Mouse (Mus musculus): ENCODE measurements around the gene Tecpr2.

Tecpr2 gene

DNA sequence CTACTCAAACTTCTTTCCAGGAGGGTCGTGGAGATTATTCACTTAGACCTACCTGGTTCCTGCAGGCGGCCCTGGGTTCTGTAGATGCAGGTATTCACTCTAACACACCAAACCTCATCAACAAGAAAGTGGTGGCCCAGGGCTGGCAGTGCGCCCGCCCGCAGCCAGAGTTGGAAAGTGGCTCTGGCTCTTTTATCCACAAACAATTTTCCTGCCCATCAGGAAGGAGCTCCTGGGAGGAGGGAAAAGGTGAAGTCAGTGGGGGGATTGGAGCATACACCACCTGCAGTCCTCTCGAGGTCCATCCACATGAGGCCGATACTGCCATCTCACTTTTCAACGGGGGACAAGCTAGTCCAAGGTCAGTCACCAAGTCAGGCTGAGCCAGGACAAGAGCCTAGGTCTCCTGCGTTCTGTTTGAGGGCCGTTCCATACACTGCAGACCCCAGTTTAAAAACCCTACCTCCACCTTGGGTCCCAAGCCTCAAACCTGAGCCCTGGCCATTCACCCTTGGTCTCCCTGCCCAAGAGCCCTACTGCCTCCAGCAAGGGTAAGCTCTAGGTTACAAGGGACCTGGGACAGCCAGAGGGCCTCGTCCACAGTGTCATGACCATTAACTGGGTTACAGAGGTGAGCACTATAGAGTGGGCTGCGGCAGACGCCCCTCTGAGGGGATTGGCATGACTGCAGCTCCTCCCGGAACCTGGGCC, 89.0 kb downstream of the Tecpr2 start:
- DNase-seq (ENCODE audit: low read depth): no peak

DNA sequence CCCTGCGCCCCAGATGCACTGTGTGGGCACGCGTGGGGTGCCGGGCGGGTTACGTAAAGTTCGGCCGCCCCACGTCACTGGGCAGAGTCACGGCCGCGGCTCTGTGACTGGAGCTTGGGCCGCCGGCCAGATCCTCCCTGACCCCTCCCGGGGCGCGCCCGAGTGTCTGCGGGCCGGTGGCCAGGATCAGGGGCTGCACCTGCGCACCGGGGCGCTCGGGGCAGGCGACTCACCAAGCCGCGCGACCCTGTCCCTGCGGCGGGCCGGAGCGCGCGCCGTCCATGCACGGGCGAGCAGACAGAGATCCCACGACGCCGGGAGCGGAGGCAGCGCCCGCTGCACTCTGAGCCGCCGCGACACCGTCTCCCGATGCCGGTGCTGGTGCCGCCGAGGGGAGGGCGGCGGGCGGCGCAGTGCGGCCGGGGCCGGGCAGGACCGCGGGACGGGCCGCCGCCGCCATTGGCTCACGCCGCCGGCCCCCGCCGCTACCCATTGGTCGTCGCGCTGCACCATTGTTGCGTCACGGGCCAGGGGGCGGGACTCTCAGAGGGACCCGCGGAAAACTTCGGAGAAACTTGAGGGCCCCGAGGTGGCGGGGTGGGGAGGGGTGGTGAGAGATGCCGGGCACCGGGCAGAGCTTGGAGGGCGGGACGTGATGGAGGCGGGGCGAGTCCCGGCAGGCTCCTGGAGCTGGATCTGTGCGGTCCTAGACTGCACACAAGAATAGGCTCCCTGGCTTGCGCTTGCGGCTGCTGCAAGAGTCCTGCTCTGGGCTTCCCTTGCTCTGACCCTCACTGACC, 89.7 kb downstream of the Tecpr2 start, which contains the start of gene Ankrd9:
Ankrd9 (minus strand) TSS at position 434 of the 800 bp plus-strand sequence.
- DNase-seq (ENCODE audit: low read depth): peak; percentile 97

DNA sequence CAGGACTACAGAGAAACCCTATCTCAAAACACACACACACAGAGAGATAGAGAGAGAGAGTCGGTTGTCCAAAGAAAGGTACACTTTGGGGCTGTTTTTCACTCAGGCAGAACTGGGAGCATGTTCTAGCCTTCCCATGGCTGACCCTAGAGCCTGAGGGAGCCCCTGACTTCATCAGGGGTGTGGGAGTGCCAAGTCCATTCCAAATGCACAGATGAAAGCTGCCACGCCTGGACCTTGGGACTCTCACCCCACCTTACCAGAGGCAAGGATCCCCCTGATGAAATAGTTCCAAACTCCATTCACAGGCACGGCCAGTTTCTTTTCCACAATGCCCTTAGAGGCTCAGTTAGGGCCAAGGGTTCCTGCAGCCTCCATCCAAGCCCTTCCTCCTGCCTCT, 90.7 kb downstream of the Tecpr2 start:
- DNase-seq (ENCODE audit: low read depth): no peak

DNA sequence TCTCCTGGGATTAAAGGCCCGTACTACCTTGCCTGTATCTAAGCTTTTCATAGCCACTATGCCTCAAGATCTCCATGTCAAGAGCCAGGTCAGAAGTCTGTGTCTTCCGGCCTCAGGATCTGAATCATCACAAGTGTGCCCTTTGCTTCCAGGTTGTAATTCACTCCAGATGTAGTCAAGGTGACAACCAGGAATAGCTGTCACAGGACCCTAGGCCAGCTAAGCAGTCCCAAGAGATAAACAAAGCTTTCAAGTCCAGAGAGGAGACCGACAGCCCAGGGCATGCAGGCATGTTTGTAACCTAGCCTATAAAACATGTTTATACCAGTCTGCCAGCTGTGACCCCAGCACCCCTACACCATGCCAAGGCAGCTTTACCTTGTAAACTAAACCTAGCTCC, 92.7 kb downstream of the Tecpr2 start:
- no peak for DNase-seq (ENCODE audit: low read depth)

DNA sequence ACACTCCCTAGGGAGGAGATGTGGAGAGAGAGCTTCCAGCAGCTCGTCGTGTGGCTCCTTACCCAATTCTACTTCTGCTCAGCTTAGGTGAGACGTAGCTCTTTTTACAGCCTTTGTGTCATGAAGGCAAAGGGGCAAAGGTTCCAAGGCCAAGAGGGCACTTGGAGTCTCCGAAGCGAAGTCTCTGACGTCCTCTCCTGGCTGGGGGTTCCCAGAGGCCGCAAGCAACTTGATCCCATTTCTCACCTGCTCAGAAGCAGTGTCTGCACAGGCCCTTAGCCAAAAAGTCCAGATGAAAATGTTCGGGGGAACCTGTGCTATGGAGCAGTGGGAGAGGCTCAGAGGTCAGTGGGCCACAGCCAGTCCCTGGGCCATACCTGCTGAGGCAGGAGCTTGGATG, 94.0 kb downstream of the Tecpr2 start:
- no peak for DNase-seq (ENCODE audit: low read depth)

DNA sequence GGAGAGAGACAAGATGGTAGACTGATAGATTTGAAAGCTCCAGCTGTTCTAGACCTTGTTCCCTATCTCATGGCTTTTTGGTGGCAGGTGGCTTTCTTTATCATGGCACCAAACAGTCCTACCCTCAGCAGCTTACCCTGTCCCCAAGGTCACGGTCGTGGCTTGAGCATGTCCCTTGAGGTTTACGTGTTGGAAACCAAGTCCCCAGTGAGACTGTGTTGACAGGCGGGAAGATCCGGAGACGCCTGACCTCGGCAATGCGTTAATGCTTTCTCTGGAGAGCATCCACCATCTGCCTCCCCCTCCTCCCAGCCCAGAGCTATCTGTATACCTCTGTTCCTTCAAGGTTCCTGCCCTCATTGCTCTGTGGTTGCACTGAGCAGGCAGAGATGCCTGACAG, 94.7 kb downstream of the Tecpr2 start:
- DNase-seq (ENCODE audit: low read depth): no peak

DNA sequence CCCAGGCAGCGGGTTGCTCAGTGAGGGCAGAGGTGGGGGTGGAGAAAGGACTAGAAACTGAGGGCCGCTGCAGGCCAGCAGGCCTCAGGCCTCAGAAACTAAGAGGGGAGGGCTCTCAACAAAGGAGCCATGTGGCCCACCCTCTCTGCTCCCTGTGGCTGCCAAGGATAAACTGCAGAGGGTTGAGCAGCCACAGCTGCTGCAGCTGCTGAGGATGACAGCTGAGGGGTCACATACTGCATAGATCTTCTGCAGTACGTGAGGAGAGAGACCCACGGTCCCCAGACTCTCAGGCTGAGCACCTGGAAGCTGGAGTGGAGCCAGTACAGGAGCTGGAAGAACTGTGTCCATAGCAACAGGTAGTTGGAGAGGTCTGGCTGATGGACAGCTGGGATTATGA, 95.5 kb downstream of the Tecpr2 start:
- no peak for DNase-seq (ENCODE audit: low read depth)

DNA sequence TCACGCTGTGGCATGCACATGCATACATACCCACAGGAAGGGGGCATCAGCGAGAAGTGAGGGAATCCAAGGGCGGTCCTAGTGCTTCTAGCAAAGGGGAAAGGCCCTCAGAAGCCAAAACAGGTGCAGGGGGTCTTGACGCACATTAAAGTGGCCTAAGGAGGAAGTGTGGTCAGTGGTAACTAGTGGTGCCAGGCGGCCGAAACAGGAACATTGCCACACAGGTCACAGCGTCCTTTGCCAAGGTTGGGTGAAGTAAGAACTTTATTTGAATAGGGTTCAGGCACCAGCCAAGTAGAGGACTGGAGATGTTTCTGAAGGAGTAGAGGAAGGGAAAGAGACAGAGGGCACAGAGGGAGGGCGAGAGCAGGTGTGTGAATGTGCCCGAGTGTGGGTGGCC, 96.1 kb downstream of the Tecpr2 start:
- no peak for DNase-seq (ENCODE audit: low read depth)

DNA sequence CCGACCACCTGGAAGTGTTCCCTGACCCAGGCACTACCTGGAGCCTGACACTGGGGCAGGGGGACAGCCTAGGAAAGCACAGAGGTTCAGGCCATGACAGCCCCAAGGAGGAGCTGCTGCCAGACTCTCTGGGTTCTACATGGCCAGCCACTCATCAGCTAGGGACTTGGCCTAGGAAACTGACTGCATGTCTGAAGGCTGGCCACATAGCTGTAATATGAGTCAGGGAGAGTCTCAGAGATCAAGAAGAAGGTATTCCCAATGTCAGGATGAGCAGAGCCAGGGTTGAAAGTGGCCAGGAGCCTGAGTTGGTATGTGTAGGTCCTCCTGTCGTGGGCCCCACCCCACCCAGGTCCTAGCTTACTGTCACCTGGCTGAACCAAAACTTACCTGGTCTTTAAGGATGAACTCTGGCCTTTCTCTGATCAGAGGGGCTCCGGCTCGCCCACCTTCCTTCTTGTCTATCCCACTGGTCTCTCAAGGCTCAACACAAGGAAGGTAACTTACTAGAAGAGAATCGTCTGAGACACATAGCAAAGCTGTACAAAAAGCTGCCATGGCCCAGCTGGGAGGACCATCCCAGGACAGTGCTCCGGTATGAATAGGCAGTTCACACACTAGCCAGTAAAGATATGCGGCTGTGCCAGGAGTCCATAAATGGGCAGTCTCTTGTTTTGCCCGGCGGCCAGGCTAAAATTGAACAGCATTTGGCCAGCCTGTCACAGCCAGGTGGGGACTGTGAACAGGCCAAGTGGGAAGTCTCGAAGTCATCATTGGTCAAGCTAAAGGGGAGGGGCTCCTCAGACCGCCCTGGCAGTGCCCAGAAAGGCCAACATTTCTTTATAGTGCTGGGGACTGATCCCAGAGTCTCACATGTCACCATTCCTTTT, 97.7 kb downstream of the Tecpr2 start:
- DNase-seq (ENCODE audit: low read depth): no peak

DNA sequence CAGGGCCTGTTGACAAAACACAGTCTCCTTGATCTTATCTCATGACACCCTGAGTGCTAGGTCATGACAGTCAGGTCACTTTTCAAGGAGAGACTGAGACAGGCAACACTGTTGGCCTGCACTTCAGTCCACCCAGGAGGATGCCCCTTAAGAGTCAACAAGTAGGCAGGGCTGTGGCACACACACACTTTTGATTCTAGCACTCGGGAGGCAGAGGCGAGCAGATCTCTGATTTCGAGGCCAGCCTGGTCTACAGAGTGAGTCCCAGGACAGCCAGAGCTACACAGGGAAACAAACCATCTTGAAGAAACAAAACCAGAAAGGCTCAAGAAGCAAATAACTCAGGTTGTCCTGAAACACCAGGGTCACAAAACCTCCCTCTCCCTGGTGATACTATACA, 100.3 kb downstream of the Tecpr2 start:
- no peak for DNase-seq (ENCODE audit: low read depth)

DNA sequence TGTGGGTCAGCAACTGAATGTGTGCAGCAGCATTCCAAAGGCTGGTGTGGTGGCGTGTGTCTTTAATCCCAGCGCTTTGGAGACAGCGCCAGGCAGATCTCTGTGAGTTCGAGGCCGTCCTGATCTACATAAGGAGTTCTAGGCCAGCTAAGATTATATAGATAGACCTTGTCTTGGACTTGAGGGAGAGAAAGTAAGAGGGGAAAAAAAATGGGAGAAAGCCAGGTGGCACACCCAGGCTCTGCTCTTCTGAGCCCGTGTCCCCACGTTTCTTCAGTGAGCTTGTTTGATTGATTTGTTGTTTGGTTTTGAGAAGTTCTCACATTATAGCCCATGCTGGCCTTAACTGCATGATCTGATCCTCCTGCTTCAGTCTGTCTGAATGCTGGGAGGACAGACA, 101.4 kb downstream of the Tecpr2 start:
- no peak for DNase-seq (ENCODE audit: low read depth)

DNA sequence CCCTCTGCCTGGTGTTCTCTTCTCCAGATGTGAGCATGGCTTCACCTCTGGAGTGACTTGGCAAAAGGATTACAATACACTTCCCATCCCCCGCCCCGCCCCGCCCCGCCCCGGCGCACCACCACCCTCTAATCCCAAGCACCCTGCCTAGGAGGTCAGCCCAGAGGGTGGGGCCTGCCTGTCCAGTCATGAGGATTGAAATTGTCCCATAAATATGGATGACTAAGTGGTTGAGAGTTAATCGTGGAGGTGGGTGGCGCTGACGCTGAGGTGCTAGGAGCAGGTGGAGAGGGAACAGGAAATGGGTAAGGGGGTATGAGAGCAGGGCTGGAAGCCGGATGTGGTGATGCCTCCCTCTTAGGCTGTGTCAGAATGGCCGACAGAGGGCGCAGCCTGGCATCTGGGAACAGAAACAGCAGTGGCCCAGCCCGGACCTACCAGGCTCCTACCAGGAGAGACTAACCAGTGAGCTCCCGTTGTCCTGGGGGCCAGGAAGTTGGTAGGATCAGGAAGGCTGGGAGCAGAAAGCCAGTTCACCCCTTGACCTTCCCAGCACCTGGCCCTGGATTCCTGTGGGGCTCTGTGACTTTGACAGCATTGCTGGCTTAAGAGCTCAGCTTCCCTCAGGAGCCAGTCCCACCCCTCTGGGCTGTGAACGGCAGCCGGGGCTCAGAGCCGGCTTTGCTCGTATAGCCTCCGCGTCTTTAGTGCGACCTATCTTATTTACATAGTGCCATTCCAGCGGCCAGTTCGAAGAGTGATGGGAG, 102.5 kb downstream of the Tecpr2 start:
- peak; percentile 91 for DNase-seq (ENCODE audit: low read depth)

DNA sequence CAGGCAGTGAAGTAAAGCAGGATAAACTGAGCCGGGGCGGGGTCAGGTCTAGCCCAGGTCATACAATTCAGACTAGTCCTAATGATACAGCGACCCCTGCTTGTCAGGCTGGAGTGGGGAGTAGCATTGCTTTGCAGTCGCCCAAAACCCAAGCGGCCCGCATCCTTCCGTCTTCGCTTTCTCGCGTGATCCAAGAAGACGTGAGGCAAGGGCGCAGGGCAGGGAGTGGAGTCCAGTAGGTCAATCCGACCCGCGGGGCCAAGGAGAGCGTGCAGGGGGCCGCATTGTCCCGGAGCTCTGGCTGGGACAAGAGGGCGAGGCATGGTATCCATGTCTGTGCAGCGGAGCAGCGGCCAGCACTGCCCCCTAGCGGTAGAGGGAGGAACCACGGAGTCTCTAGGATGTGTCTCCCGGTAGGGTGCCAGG, 103.1 kb downstream of the Tecpr2 start:
- peak; percentile 86 for DNase-seq (ENCODE audit: low read depth)

DNA sequence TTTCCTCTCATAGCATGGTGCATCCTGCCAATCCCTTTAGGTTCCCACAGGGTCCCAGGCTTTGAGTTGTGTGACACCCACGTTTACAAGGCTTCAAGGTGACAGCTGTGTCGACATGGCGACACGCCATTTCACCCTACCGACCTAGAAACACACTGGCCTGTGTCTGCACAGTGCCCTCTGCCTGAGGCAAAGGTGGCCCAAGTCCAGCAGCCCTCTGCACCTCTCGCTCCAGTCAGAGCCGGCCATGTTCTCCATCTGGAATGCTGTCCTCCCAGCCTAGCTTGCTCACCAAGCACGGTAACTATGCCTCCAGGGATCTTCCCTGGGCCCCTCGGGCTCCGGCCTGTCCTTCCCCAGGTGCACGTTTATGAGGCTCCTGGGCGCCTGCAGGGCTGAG, 103.7 kb downstream of the Tecpr2 start:
- no peak for DNase-seq (ENCODE audit: low read depth)

DNA sequence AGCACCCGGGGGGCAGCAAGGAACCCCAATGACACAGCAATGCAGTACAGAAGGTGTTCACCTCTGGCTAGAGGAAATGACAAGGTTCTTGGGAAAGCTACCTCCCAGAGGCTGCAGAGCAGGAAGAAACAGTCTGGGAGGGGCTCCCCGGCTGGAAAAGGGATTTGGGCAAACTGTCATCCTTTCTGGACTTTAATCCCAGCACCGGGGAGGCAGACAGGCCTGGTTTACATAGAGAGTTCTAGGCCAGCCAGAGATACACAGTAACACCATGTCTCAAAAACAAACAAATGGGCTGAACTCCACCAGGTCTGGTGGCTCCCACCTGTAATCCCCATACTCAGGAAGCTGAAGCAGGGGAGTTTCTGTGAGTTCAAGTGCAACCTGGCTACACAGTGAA, 104.2 kb downstream of the Tecpr2 start:
- DNase-seq (ENCODE audit: low read depth): no peak

DNA sequence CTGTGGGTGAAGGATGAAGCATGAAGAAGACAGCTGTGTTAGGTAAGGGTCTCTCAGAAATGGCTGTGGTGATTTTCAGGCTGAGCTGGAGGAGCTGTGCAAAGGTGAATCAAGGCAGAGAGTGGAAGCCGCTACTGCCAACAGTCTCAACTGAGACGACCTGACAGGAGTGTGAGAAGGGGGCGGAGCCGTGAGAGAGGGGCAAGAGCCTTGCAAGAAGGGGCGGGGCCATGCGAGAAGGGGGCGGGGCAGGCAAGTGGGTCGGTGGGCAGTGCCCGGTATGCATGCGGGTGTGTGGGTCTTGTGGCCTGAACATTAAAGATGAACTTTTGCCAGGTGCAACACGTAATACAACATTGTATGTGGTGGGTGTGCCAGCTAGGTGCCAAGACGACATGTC, 105.6 kb downstream of the Tecpr2 start:
- no peak for DNase-seq (ENCODE audit: low read depth)

DNA sequence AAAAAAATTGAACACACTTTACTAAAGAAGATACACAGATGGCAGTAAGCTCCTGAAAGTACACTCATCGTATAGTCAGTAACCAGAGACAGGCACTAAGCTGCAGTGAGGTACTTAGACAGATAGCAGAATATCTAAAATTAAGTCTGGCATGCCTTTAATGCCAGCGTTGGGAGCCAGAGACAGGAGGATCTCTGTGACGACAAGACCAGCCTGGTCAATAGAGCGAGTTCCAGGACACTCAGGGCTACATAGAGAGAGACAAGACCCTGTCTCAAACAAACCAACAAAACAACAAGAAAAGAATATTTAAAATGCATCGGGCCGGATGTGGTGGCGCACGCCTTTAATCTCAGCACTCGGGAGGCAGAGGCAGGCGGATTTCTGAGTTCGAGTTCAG, 109.0 kb downstream of the Tecpr2 start:
- no peak for DNase-seq (ENCODE audit: low read depth)

DNA sequence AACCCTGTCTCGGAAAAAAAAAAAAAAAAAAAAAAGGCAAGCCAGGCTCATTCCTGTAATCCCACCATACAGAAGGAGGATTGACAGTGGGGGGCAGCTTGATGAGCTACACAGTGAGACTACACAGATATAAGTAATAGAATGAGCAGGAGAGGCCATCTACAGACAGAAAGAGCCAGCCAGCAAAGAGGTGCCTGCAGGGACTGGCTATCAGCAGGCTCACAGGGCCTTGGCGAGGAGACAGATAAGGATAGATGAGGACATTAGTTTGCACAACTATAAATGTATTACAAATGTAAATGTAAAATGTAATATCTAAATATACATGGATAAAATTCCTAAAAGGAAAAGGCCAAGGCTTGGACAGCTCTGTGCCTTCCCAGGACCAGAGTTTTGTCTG, 110.8 kb downstream of the Tecpr2 start:
- DNase-seq (ENCODE audit: low read depth): no peak

DNA sequence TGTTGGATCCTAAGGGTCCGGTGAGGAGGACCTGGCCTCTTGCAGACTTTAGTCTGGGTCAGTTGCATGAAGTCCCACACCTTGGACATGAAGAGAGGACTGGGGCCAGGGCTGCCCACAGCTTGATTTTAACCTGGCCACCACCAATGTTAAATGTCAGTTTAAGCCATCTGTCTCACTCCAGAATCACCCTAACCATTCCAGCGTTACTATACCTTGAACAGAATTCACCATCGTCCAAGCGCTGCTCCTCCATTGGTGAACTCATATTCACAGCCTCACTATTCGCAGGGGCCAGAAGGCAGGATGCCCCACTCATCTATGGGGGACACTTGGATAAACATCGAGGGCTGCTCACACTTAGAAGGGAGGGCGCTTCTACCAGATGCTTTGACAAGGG, 111.9 kb downstream of the Tecpr2 start:
- DNase-seq (ENCODE audit: low read depth): no peak

DNA sequence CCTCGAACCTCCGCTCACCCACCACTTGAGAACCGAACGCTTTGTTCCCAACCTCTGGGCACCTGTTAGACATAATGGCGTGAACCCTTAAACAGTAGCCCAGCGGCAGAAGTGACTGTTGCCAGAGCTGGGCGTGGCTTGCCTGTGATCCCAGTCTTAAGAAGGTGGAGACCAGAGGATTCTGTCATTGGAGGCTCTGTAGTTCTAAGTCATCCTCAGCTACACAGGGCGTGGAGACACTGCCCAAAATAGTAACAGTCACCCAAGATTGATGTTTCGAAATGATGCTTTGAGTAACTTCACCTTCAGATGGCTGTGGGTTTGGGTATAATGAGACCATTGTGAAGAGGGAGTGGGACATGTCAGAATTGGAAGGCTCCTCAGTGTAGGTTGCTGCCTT, 115.1 kb downstream of the Tecpr2 start:
- no peak for DNase-seq (ENCODE audit: low read depth)

DNA sequence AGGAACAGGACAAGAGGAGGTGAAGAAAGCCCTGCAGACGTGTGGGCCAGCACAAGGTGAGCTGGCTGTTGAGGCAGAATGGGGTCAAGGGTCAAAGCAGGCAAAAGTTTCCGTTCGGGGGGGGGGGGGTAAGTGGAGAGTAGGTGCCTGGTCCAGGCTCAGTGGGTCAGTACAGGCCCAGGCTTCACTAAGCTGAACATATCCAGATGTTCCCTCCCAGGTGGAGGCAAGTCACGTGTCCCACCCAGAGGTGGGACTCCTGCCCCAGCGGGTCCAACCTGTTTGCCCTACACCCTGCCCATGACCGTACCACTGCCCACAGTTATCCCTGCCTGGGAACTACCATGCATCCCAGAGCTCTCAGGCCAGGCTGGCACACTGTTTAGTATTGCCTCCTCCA, 116.7 kb downstream of the Tecpr2 start:
- DNase-seq (ENCODE audit: low read depth): no peak

DNA sequence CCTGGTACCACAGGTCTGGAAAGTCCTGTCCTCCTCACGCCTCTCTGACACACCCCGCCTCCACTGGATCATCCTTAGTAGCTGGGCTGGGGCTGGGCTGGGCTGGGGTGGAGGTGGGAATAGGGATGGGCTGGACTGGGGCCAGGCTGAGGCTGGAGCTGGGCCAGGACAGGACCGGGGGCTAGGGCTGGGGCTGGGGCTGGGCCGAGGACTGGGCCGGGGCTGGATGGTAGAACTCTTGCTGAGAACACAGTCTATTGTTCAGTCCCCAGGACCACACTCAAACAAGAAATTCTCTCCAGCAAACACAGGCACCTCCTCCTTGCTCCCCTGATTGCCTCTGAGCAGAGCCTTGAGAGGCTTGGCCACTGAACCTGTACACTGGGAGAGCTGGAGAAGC, 117.3 kb downstream of the Tecpr2 start:
- DNase-seq (ENCODE audit: low read depth): no peak

Measured in c-Kit-positive CD71-positive TER-119-negative erythroid progenitor cells, embryonic 14.5 days (primary cell).